8 mouse cellular contexts compared by ENCODE assay signal in the genomic region with DNA sequence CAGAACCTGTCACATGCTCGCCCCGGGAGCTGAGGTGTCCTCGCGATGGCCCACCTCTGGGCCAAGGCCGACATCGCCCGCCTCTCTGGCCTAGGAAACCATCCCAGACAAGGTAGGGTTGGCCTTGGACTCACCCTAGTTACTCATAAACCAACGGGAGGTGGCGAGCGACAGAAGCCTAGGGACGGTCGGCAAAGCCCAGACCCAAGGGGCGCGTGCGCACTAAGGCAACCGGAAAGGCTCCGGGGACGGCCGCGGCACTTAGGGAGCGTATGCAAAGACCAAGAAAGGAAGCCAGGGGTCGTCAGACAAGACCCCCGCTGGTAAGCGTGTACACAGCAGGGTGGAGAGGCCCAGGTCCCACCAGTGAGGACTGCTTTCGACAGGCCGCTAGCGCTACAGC. TPM values are rescaled to one million over a fixed set of nuclear protein-coding genes. Genes with fewer than 3 reads are reported as not detected.
A peak's percentile ranks its signal among the peaks of the same experiment; 100 is the strongest.
DNase-seq lines count a peak whose midpoint lies in the region; ATAC-seq and TF ChIP-seq lines count a peak whose summit lies in the region.

A gene (plus strand): TSS at position 208 of the 403 bp plus-strand sequence.

- H3K27ac ChIP-seq in MEL (ENCODE audit: control insufficient read depth, low read depth, low read length): peak within 1 kb of the TSS; percentile 87
- H3K27ac ChIP-seq in cerebellum, adult 2 months (ENCODE audit: insufficient read depth, low read length): peak within 1 kb of the TSS; percentile 93
- peak within 1 kb of the TSS; percentile 100 for H3K27ac ChIP-seq in lung, embryonic 16.5 days (ENCODE audit: low read length)

- H3K79me2 ChIP-seq in MEL (ENCODE audit: control insufficient read depth, insufficient read depth, low read length, poor library complexity): no peaks in the 10 kb centered on the region; the same call in none of the 2 replicates

- TF ChIP-seq RAD21 in MEL (IDR thresholded peaks at IDR 0.05; ENCODE audit: low read depth, low read length): no peak

- no peaks in the 10 kb centered on the region for H3K9me3 ChIP-seq in MEL (replicated peaks; ENCODE audit: insufficient read depth, low read length)
- H3K9me3 ChIP-seq in lung, embryonic 16.5 days (ENCODE audit: control insufficient read depth, low read length): no peaks in the 10 kb centered on the region

- WGBS in cerebellum, adult 2 months: under 1% methylated on average over 27 of the region's 27 CpGs
- WGBS in lung, embryonic 16.5 days: under 1% methylated on average over 27 of the region's 27 CpGs

- peaks cover 7 to 30% of the 10 kb centered on the region in 2 experiments; a peak in 3 of 4 replicates for H3K4me1 ChIP-seq in MEL (ENCODE audit: control insufficient read depth in 1 of 2, insufficient read depth in 2 of 2, low read length in 2 of 2)
- H3K4me1 ChIP-seq in cerebellum, adult 2 months (ENCODE audit: control insufficient read depth, insufficient read depth, low read length): peaks cover 5% of the 10 kb centered on the region; the same call in 1 of the 2 replicates
- H3K4me1 ChIP-seq in lung, embryonic 16.5 days (replicated peaks; ENCODE audit: control insufficient read depth, insufficient read depth, low read length): peaks cover 20% of the 10 kb centered on the region

- peak within 1 kb of the TSS; percentile 68 to 81 for H3K4me3 ChIP-seq in MEL (ENCODE audit: control insufficient read depth in 1 of 2, insufficient read depth in 1 of 2, low read depth in 2 of 2, low read length in 2 of 2)
- H3K4me3 ChIP-seq in cerebellum, adult 2 months (replicated peaks; ENCODE audit: insufficient read depth, low read depth, low read length): peak within 1 kb of the TSS; percentile 84
- H3K4me3 ChIP-seq in lung, embryonic 16.5 days (ENCODE audit: low read length): peak within 1 kb of the TSS; percentile 83

- peaks cover 0 to 24% of the 10 kb centered on the region in 2 experiments; a peak in 2 of 4 replicates for H3K36me3 ChIP-seq in MEL (ENCODE audit: control insufficient read depth in 1 of 2, insufficient read depth in 2 of 2, low read length in 2 of 2)
- peaks cover 10% of the 10 kb centered on the region for H3K36me3 ChIP-seq in lung, embryonic 16.5 days (ENCODE audit: control insufficient read depth, insufficient read depth, low read length)

- H3K4me2 ChIP-seq in lung, embryonic 16.5 days (ENCODE audit: low read depth, low read length): peak within 1 kb of the TSS; percentile 91

- TF ChIP-seq EP300 in MEL (IDR thresholded peaks at IDR 0.05; ENCODE audit: low read depth in 1 of 2, low read length in 2 of 2): no peak; a peak in 1 of 4 replicates

- no peaks in the 10 kb centered on the region for H3K27me3 ChIP-seq in MEL (ENCODE audit: control insufficient read depth in 1 of 2, insufficient read depth in 2 of 2, low read length in 2 of 2)
- no peaks in the 10 kb centered on the region for H3K27me3 ChIP-seq in cerebellum, adult 2 months (ENCODE audit: control insufficient read depth, insufficient read depth, low read length)
- H3K27me3 ChIP-seq in lung, embryonic 16.5 days (ENCODE audit: control insufficient read depth, insufficient read depth, low read depth, low read length): no peaks in the 10 kb centered on the region

- peak within 1 kb of the TSS; percentile 75 for H3K9ac ChIP-seq in MEL (ENCODE audit: control insufficient read depth, low read depth, low read length, poor library complexity, severe bottlenecking)
- H3K9ac ChIP-seq in lung, embryonic 16.5 days (ENCODE audit: low read length): peak within 1 kb of the TSS; percentile 87

- peak; percentile 59 to 72 for ATAC-seq in hematopoietic stem cell, adult 5-6 weeks (replicated peaks in 1 of 2; ENCODE audit: insufficient read depth in 1 of 2, low FRiP score in 2 of 2, low TSS enrichment in 1 of 2, low read depth in 1 of 2, poor library complexity in 2 of 2, severe bottlenecking in 2 of 2)
- ATAC-seq in lung, embryonic 16.5 days (ENCODE audit: low read depth): peak; percentile 78

- DNase-seq in MEL (ENCODE audit: low read depth, low spot score): peak; percentile 97
- peak; percentile 93 to 94 for DNase-seq in cerebellum, adult 2 months
- DNase-seq in forelimb bud, embryonic 11.5 days (ENCODE audit: low read depth, low spot score): peak; percentile 93
- DNase-seq in layer of hippocampus, adult 9-10 months (ENCODE audit: low spot score): peak; percentile 59
- peak; percentile 86 for DNase-seq in ovary, postnatal 10 days (ENCODE audit: low spot score)
- DNase-seq in thymus, postnatal 10 days (ENCODE audit: low spot score in 2 of 2): peak; percentile 84 to 85

- 0 out of 6 replicates have a peak, but pooled peaks of 1 of the 3 experiments have one; percentile 5 for TF ChIP-seq CTCF in MEL (IDR thresholded peaks at IDR 0.05 in 2 of 3, conservative IDR thresholded peaks at IDR 0.05 in 1 of 3; ENCODE audit: control insufficient read depth in 1 of 3, insufficient read depth in 1 of 3, low read depth in 2 of 3, low read length in 3 of 3, poor library complexity in 1 of 3, severe bottlenecking in 1 of 3)
- no peak; the same call in 1 of the 2 replicates for TF ChIP-seq CTCF in cerebellum, adult 2 months (IDR thresholded peaks at IDR 0.05; ENCODE audit: borderline replicate concordance, insufficient read depth, low read depth, low read length)

- peak; percentile 67 to 72 for TF ChIP-seq POLR2A in MEL (IDR thresholded peaks at IDR 0.05; ENCODE audit: control insufficient read depth in 1 of 2, insufficient read depth in 1 of 2, low read depth in 1 of 2, low read length in 2 of 2, poor library complexity in 1 of 2)
- 0 out of 2 replicates have a peak, but pooled peaks have one; percentile 49 for TF ChIP-seq POLR2A in cerebellum, adult 2 months (IDR thresholded peaks at IDR 0.05; ENCODE audit: borderline replicate concordance, insufficient read depth, low read length)

TF ChIP-seq in MEL, 35 proteins besides CTCF, POLR2A, EP300 and RAD21:
- TF ChIP-seq MYB (IDR thresholded peaks at IDR 0.05; ENCODE audit: low read depth, low read length) (no peak), SMC3 (IDR thresholded peaks at IDR 0.05; ENCODE audit: low read depth, low read length) (0 out of 2 replicates have a peak, but pooled peaks have one; percentile 5), TAL1 (IDR thresholded peaks at IDR 0.05; ENCODE audit: low read length) (no peak), NELFE (IDR thresholded peaks at IDR 0.05; ENCODE audit: low read depth, low read length) (peak; percentile 50), TCF12 (IDR thresholded peaks at IDR 0.05; ENCODE audit: low read depth, low read length) (0 out of 2 replicates have a peak, but pooled peaks have one; percentile 30), SIN3A (IDR thresholded peaks at IDR 0.05; ENCODE audit: low read length) (peak; percentile 62; the same call in 1 of the 2 replicates), POLR2AphosphoS2 (IDR thresholded peaks at IDR 0.05; ENCODE audit: low read length) (peak; percentile 23; the same call in 1 of the 2 replicates), UBTF (IDR thresholded peaks at IDR 0.05; ENCODE audit: borderline replicate concordance, insufficient read depth, low read depth, low read length) (peak; percentile 69; the same call in 1 of the 2 replicates), ELF1 (IDR thresholded peaks at IDR 0.05; ENCODE audit: low read depth, low read length) (peak; percentile 52; the same call in 1 of the 2 replicates), USF1 (IDR thresholded peaks at IDR 0.05; ENCODE audit: low read depth, low read length) (0 out of 2 replicates have a peak, but pooled peaks have one; percentile 39), POLR2AphosphoS5 (IDR thresholded peaks at IDR 0.05; ENCODE audit: borderline replicate concordance, low read depth, low read length) (peak; percentile 4; the same call in 1 of the 2 replicates), NRF1 (IDR thresholded peaks at IDR 0.05; ENCODE audit: insufficient read depth, low read depth, low read length, poor library complexity, severe bottlenecking) (peak; percentile 84), USF2 (IDR thresholded peaks at IDR 0.05; ENCODE audit: borderline replicate concordance in 1 of 2, insufficient read depth in 1 of 2, low read depth in 1 of 2, low read length in 2 of 2) (no peak), E2F4 (IDR thresholded peaks at IDR 0.05; ENCODE audit: borderline replicate concordance, low read depth, low read length) (no peak; the same call in 1 of the 2 replicates), HCFC1 (IDR thresholded peaks at IDR 0.05; ENCODE audit: low read depth, low read length) (peak; percentile 69; the same call in 1 of the 2 replicates)
TF ChIP-seq in MEL: peak in this region for 11.

RNA-seq across cellular contexts. Expression of the gene that starts here (rescaled TPM):
- total RNA-seq in MEL (2012; rRNA removed): 24.3 and 27.7 TPM in 2 replicates
- 10 to 100 TPM in 1 of 2 experiments, not detected in 1; 37.9 TPM for polyA plus RNA-seq in MEL (2012; ENCODE audit: insufficient read depth in 1 of 2, insufficient read length in 2 of 2, low read depth in 1 of 2, low replicate concordance in 2 of 2, missing spikeins in 1 of 2)
- polyA plus RNA-seq in cerebellum, adult 2 months (2012; rRNA removed): 115 and 127 TPM in 2 replicates
- 47.6 and 53.3 TPM in 2 replicates for total RNA-seq in hematopoietic stem cell, adult 5-6 weeks (2017)
- polyA plus RNA-seq in lung, embryonic 16.5 days (2015; fragmentation: Nextera tagmentation; extraction: Ambion mirVana): 72.9 and 81.6 TPM in 2 replicates

Comparison
In these comparisons a context has a peak if more than half of its experiments do, and no peak if none do; other contexts are left out.
1. Peak in every context shown above with its lines: DNase-seq, ATAC-seq, H3K4me3 ChIP-seq and H3K27ac ChIP-seq.